Mouse (Mus musculus) limb, embryonic 11.5 days (tissue): ENCODE data around the gene Ugt2b36. TPM values are rescaled to one million over a fixed set of nuclear protein-coding genes. Genes with fewer than 3 reads are reported as not detected.
"Not testable (repeated sequence)": the region's sequence is repeated elsewhere in the genome, so short reads cannot be mapped to it uniquely, and the experiment has no call there.

Experiments used
- ATAC-seq: fragments of 200-750 bp; cut with Nextera tagmentation; 2 replicates; pipeline ENCODE4 v1.8.0; 2017; ENCODE audit warnings: low read depth; ENCODE audit not compliant: insufficient number of reproducible peaks, low FRiP score, low TSS enrichment
- DNase-seq: peaks from one replicate; pipeline ENCODE4 v3.0.0-alpha.2; 2015; ENCODE audit warnings: low spot score
- H3K27ac ChIP-seq: fragments of 300-500 bp; sonication (generic); replicated peaks from 2 replicates; pipeline ENCODE4 v1.5.1; 2014; ENCODE audit warnings: low read depth, mild to moderate bottlenecking, low read length
- H3K27me3 ChIP-seq: fragments of 300-500 bp; sonication (generic); 2 replicates; pipeline ENCODE4 v1.6.1; 2014; ENCODE audit warnings: mild to moderate bottlenecking, low read length, mixed read lengths; ENCODE audit not compliant: control insufficient read depth, insufficient read depth
- H3K36me3 ChIP-seq: fragments of 300-500 bp; sonication (generic); 2 replicates; pipeline ENCODE4 v1.6.1; 2014; ENCODE audit warnings: mild to moderate bottlenecking, low read length, moderate library complexity, mixed read lengths; ENCODE audit not compliant: control insufficient read depth, insufficient read depth
- H3K4me1 ChIP-seq: fragments of 300-500 bp; sonication (generic); 2 replicates; pipeline ENCODE4 v1.6.1; 2014; ENCODE audit warnings: low read length, mixed read lengths; ENCODE audit not compliant: control insufficient read depth, insufficient read depth
- H3K4me2 ChIP-seq: fragments of 300-500 bp; sonication (generic); 2 replicates; pipeline ENCODE4 v1.6.1; 2014; ENCODE audit warnings: low read depth, mild to moderate bottlenecking, moderate library complexity; ENCODE audit not compliant: severe bottlenecking
- H3K4me3 ChIP-seq: fragments of 300-500 bp; sonication (generic); 2 replicates; pipeline ENCODE4 v1.5.1; 2014; ENCODE audit warnings: low read depth, low read length
- H3K9ac ChIP-seq: fragments of 300-500 bp; sonication (generic); 2 replicates; pipeline ENCODE4 v1.6.1; 2014; ENCODE audit warnings: mild to moderate bottlenecking, low read length
- H3K9me3 ChIP-seq: fragments of 300-500 bp; sonication (generic); 2 replicates; pipeline ENCODE4 v1.6.1; 2016; ENCODE audit warnings: low read length; ENCODE audit not compliant: control insufficient read depth
- WGBS: fragments of 180-500 bp; shearing (Covaris S2); extraction: QIAGEN DNeasy Blood & Tissue Kit; methylation state at CpG from one replicate; pipeline ENCODE4 v1.1.7; 2014; 5-methylcytosine and 5-hydroxymethylcytosine counted together
- polyA plus RNA-seq: library from polyadenylated mRNA; unstranded; fragments of >200 nt; fragmentation: Nextera tagmentation; extraction: Ambion mirVana; gene quantifications from 2 replicates; pipeline ENCODE4 v1.2.1, GENCODE M21; 2014

Gene Ugt2b36
- polyA plus RNA-seq, result not detected in 2 replicates

GRCm38 (mm10) chr5:87092346-87093027, at the start of gene Ugt2b36:
TSS of gene Ugt2b36 (minus strand) at chr5:87092555.
- ATAC-seq, result no peak
- Histone ChIP-seq H3K9ac (no peak within 1 kb of the TSS), H3K36me3 (no peaks in the 10 kb centered on the region), H3K27ac (no peak within 1 kb of the TSS), H3K27me3 (no peaks in the 10 kb centered on the region), H3K4me3 (no peak within 1 kb of the TSS), H3K4me2 (no peak within 1 kb of the TSS), H3K9me3 (no peaks in the 10 kb centered on the region), H3K4me1 (no peaks in the 10 kb centered on the region)
- 88% methylated on average over 1 of the region's 1 CpGs for WGBS
- no peak for DNase-seq

- ATAC-seq, H3K4me3 ChIP-seq, DNase-seq, H3K4me1 ChIP-seq, H3K27ac ChIP-seq, H3K27me3 ChIP-seq, H3K9me3 ChIP-seq, H3K36me3 ChIP-seq, H3K9ac ChIP-seq, H3K4me2 ChIP-seq: not testable (repeated sequence)
- 98% methylated on average over 1 of the region's 2 CpGs for WGBS
Observed at GRCm38 (mm10) chr5:87140196-87140595, 47.8 kb upstream of the Ugt2b36 start, which contains the start of gene Ugt2b5. TSS of gene Ugt2b5 (minus strand) at chr5:87140318.

- 95% methylated on average over 1 of the region's 1 CpGs for WGBS
- not testable (repeated sequence) for H3K4me2 ChIP-seq, H3K4me1 ChIP-seq
Observed at GRCm38 (mm10) chr5:87103697-87104096, 11.3 kb upstream of the Ugt2b36 start.

GRCm38 (mm10) chr5:87091111-87091510, 1.2 kb downstream of the Ugt2b36 start:
- Histone ChIP-seq H3K9ac (no peak overlapping the region), H3K27me3 (no peaks in the 10 kb centered on the region), H3K4me1 (no peaks in the 10 kb centered on the region), H3K4me3 (no peak overlapping the region), H3K36me3 (no peaks in the 10 kb centered on the region), H3K27ac (no peak overlapping the region), H3K4me2 (no peak overlapping the region), H3K9me3 (no peaks in the 10 kb centered on the region)
- DNase-seq (no peak), ATAC-seq (no peak)

More at GRCm38 (mm10) chr5:87103697-87104096, 11.3 kb upstream of the Ugt2b36 start:
- not testable (repeated sequence) for H3K9me3 ChIP-seq, H3K4me3 ChIP-seq, H3K9ac ChIP-seq, H3K27me3 ChIP-seq, H3K36me3 ChIP-seq, H3K27ac ChIP-seq, DNase-seq, ATAC-seq

GRCm38 (mm10) chr5:87089264-87089663, 3.1 kb downstream of the Ugt2b36 start:
- DNase-seq, result no peak
- no peak for ATAC-seq
- H3K9me3 ChIP-seq, result no peaks in the 10 kb centered on the region
- no peaks in the 10 kb centered on the region for H3K36me3 ChIP-seq
- no peaks in the 10 kb centered on the region for H3K4me1 ChIP-seq
- no peak overlapping the region for H3K27ac ChIP-seq
- H3K4me3 ChIP-seq, result no peak overlapping the region
- H3K9ac ChIP-seq, result no peak overlapping the region
- no peak overlapping the region for H3K4me2 ChIP-seq
- H3K27me3 ChIP-seq, result no peaks in the 10 kb centered on the region

GRCm38 (mm10) chr5:87086269-87086668, 6.1 kb downstream of the Ugt2b36 start:
- 81% methylated on average over 3 of the region's 3 CpGs for WGBS
- Histone ChIP-seq H3K4me1 (no peaks in the 10 kb centered on the region), H3K9me3 (no peaks in the 10 kb centered on the region), H3K27ac (no peak overlapping the region), H3K4me3 (no peak overlapping the region), H3K36me3 (no peaks in the 10 kb centered on the region), H3K4me2 (no peak overlapping the region), H3K27me3 (no peaks in the 10 kb centered on the region), H3K9ac (no peak overlapping the region)
- DNase-seq (no peak), ATAC-seq (no peak)

GRCm38 (mm10) chr5:87030624-87031023, 61.7 kb downstream of the Ugt2b36 start:
- WGBS, result 82% methylated on average over 1 of the region's 1 CpGs
- Histone ChIP-seq H3K9ac (no peak overlapping the region), H3K27me3 (no peaks in the 10 kb centered on the region), H3K4me2 (no peak overlapping the region), H3K27ac (no peak overlapping the region), H3K36me3 (no peaks in the 10 kb centered on the region), H3K4me1 (no peaks in the 10 kb centered on the region), H3K4me3 (no peak overlapping the region), H3K9me3 (no peaks in the 10 kb centered on the region)
- ATAC-seq (no peak), DNase-seq (no peak)

GRCm38 (mm10) chr5:87027359-87027758, 65.0 kb downstream of the Ugt2b36 start:
- no peaks in the 10 kb centered on the region for H3K27me3 ChIP-seq
- no peak overlapping the region for H3K4me2 ChIP-seq
- no peaks in the 10 kb centered on the region for H3K9me3 ChIP-seq
- ATAC-seq, result no peak
- DNase-seq, result no peak
- 85% methylated on average over 3 of the region's 3 CpGs for WGBS
- H3K27ac ChIP-seq, result no peak overlapping the region
- H3K4me1 ChIP-seq, result no peaks in the 10 kb centered on the region
- H3K4me3 ChIP-seq, result no peak overlapping the region
- no peaks in the 10 kb centered on the region for H3K36me3 ChIP-seq
- no peak overlapping the region for H3K9ac ChIP-seq
